Mouse (Mus musculus) embryo, embryonic 10.5 days (tissue): Measurements from ENCODE around the gene Slc37a2.

Experiments used
- DNase-seq: peaks from one replicate; pipeline ENCODE4 v3.0.0-alpha.2; 2015; ENCODE audit warnings: low spot score

The Slc37a2 gene

DNA sequence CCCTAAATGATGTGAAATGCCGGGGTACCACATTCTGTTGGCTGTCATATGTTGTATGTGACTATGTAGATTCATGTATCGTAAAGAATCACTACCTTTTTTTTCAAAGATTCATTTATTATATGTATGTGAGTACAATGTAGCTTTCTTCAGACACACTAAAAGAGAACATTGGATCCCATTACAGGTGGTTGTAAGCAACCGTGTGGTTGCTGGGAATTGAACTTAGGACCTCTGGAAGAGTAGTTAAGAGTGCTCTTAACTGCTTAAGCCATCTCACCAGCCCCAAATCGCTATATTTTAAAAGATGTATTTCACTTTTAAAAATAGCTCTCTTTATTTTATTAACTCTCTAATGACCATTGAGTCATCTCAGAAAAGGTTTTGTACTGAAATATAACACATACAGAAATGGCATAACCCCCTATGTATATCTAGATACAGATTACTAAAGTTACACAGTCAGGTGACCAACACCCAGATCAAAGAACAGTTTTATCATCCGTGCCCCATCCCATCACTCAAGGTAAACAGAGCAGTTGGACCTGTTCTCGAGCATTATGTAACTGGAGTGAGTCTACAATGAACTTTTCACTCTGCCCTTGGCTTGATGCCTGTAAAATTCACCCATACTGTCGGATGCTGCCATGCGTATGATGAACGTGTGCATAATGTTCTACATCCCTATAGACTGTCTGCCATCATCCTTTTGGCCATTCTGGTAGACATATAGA lies 41.0 kb downstream of the Slc37a2 start:
- no peak for DNase-seq

DNA sequence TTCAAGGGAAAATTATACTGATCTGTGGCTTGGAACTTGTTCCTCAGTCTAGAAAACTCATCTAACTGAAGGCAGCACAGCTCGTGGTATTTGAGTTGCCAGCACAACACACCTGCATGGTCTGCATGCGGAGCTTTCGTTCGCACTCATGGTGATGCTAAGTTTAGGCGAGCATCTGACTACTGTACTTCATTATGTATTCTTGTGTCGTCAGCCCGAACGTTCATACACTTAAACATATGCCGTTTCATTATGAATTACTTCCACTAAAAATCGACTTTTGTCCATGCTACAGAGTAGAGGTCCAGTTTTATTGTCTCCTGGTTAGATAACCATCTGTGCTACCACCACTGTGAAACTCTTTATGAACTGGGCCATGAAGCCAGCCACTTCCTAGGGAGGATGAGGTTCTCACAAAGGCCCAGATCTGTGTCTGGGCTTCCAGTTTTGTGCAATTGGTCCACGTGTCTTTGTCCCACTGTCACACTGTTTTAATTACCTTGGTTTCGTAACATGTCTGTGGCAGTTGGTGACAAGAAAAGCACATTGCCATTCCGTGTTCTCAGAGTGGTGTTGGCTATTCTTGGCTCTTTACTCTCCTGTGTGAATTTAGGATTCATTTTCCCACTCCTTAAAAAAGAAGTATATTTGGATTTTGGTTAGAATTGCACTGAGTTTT lies 42.3 kb downstream of the Slc37a2 start:
- no peak for DNase-seq

DNA sequence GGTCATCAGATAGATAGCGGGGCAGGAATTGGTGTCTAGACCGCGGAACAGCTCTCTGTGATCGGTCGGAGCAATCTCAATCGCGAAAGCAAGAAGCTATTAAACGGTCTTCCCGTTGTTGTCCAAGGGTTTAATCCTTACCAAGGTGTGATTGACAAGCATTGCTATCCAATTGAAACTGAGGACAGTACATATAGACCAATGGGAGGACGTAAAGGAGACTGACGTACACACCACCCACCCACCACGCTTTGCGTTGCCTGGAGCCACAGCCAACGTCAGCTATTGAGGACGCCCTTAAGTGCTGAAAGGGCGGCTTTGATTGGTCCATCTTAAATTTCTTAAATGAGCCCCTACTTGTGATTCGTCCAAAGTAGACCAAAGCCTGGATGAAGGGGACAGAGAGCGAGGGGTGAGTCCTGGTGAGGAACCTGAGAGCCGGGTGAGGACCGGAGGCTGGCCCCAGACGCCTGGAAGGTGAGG lies 47.6 kb downstream of the Slc37a2 start, which contains the start of gene Tmem218:
Gene Tmem218 (plus strand): TSS at position 295 of the 483 bp plus-strand sequence.
- DNase-seq = peak; percentile 100

DNA sequence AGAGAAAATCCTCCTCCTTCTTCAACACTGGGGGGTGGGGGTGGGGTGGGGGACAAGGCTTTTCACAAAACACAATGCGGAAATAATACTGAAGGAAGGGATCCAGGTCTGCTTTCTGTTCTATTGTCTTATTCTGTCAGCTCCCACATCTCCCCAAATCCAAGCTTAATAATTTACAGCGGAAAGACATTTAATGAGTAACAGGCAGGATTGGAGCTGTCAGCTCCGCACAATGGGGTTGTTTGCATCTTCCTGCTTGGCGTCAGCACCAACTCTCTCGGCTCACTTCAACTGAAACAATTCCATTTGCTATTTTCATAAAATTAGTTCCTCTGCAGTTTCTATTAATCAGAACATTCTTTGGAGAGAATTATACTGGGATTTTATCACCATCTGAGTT lies 51.7 kb downstream of the Slc37a2 start:
- DNase-seq = no peak

DNA sequence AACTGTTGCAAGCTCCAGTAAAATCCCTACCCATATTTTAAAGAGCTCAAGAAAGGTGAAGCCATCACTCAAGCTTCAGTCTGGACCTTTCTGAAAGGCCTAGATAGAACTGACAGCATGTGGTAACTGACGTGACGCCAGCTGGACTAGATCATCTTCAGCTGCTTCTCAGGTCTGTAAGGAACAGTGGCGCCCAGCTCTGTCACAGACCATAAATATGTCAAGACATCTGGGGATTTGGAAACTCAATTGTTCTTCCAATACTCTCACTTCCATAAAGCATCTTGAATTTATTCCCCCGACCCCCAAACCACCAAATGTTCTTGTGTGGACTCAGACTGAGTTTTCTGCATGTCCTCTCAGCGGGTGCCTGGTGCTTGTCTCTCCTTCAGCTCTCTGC lies 55.1 kb downstream of the Slc37a2 start:
- no peak for DNase-seq

DNA sequence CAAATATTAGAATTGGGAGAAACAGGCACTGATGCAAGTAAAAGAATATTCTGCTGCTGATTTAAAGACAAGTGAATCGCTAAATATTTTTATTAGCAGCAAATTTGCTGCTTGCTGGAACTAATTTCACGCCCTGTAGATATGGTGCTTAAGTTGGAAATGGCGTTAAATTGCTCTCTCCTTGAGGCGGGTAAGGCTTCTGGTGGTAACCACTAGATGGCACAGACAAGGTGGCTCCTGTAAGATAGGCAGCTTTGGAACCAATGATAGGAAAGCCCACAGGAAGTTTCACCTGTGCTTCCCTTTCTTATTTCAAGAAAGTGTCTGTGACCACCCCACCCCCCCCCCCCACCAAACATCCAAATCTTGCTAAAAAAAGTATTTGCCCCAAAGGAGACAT lies 58.5 kb downstream of the Slc37a2 start:
- no peak for DNase-seq

DNA sequence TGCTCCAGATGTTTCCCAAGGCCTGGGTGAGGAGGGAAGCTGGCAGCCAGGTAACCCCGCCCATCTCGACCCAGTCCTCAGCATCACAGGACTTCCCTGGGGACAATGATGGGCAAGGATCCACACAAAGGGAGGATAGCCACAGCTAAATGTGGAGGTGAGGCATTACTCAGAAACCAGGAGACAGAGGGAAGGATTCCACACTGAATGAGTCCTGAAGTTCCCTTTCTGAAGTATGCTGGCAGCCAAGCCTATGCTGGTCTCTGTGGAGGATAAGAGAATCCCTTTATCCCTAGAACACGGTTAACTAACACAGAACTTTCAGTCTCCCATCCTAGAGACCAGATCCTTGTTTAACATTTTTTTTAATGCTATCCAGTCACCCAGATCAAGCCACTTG lies 67.5 kb downstream of the Slc37a2 start:
- no peak for DNase-seq

DNA sequence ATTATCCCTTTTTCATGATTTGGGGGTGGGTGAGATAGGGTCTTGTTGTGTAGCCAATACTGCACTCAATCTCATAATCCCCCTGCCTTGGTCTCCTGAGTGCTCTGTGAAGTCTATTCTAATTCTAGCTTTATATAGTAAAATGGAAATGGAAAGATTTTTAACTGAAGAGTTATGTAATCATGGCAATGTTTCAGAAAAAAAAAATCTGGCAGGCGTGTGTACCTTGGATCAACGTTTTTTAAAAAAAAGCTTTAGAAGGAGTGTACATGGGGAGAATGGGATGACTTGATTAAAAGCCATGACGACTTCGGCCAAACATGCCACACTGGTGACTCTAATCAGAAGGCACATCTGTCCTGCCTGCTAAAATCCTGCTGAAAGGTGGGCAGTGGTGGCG lies 68.1 kb downstream of the Slc37a2 start:
- no peak for DNase-seq

DNA sequence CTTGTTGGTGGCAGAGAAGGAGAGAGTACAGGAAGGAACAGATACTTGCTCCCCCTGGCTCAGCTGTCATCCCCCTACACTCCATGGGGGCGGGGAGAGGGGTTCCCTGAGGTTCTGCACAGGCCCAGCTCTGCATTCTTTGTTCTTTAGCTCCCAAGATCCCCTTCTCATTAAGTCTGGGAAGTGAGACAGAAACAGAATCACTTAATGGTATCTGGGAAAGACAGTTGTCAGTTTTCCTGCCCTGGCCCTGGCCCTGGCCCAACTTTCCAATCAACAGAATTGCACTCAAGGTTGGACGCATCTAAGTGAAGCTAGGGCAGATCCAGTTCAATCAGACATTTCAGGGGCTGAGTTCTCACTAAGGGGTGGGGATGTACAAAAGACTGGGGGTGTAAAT lies 72.4 kb downstream of the Slc37a2 start:
- DNase-seq = no peak

DNA sequence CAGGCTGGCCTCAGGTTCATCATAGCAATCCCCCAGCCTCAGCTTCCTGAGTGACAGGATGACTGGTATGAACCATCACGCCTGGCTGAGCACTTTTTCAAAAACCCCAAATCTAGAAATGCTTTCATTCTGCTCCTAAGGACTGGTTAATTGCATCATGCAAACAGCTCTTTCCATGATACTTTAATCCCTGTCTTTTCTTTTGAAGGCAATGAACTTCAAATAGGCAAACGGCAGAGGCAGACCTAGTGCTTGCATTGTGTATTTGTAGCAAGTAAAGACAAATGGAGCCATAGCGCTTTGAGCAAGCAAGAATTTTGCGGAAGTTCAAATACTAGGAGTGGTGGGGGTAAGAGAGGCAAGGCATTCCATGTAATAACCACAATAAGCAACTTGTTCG lies 73.9 kb downstream of the Slc37a2 start:
- no peak for DNase-seq

DNA sequence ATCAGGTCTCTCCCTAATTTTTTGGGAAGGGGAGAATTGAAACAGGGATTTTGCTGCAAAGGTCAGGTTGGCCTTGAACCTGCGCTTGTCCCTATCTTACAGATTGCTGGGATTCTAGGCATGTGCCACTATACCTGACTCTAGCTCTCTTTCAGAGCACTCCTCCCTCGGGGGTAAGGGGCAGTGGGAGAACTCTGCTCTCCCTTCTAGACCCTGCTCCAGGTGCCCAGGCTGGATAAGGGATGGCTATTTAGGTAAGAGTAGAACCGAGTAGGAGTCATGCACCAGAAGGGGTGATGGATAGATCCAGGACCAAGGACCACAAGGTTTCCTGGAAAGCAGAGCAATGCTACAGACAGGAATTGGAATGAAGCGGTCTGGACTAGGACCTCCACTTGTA lies 75.9 kb downstream of the Slc37a2 start:
- no peak for DNase-seq

DNA sequence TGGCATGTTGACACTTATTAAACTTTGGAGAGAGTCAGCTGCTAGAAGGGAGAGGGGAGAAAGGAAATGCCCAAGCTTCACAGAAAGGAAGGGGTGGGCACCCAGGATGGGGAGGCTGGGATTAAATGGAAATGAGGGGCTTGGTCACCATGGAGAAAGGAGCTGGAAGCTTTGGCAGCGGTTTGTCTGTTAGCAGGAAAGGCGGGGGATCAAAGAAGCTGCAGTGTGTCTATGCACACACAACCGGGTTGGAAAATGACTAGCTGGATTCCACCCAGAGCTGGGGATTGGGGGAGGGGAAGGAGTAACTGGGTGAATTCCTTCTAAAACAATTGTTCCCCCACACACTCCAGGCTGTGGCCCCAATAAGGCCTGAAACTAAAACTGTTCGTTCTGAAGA lies 76.6 kb downstream of the Slc37a2 start:
- DNase-seq = peak; percentile 70
